Mouse (Mus musculus) olfactory bulb, adult 2 months (tissue): ENCODE data around the gene Cnpy3.

Experiments used
- CTCF ChIP-seq: fragments of 200-500 bp; IDR thresholded peaks from 2 replicates; pipeline ENCODE4 v1.5.1; 2012; ENCODE audit warnings: low read depth, mild to moderate bottlenecking, low read length, moderate library complexity; ENCODE audit not compliant: insufficient read depth
- POLR2A ChIP-seq: fragments of 200-500 bp; IDR thresholded peaks from 2 replicates; pipeline ENCODE4 v1.6.1; 2012; ENCODE audit warnings: mild to moderate bottlenecking, low read depth, low read length, moderate library complexity; ENCODE audit not compliant: insufficient read depth

DNA sequence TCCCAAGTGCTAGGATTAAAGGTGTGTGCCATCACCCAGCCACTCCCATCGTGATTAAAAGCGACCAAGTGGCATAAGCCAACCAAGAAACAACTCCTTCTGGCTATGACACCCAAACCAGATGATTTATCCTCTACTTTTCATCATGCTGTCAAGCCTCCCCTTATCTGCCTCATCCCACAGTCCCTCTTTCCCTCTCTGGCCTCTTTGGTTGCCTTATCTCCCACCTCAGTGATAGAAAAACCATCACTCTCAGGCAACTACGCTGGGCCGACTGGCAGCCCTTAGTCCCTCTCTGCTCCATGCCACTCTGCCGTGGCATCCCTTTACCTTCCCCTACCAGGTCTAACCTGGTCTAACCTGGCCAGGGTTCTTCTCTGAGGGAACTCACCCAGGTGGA lies 34.9 kb upstream of the Cnpy3 start:
- TF ChIP-seq CTCF (no peak), POLR2A (no peak)
